Mouse (Mus musculus) heart, adult 9 months (tissue): Measurements from ENCODE around the gene Phyhipl.

ENCODE experiments used
- DNase-seq, 2 experiments: peaks; one replicate each; pipeline ENCODE4 v3.0.0; 2022; ENCODE audit warnings: low spot score in 2 of 2

Phyhipl gene

GRCm38 (mm10) chr10:70533301-70533781, 122.4 kb downstream of the Phyhipl start:
- DNase-seq: peak; percentile 36 to 41

DNA sequence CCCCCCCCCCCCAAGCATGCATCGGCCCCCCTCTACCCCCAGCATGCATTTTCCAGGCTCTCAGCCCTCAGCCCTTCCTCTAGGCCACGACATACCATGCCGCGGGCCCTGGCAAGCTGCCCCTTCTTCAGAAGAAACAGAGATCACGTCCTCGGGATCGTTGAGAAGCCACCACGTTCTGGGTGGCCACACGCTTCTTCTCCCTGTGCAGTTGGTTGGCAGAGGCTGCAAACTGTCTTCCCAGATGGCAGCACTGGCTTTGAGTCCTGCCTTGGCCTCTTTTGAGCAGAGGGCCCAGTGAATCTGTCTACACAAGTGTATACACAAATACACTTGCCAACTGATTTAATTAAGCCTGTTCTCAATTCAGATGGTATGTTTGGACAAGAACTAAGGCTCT, 123.5 kb downstream of the Phyhipl start:
- no peak for DNase-seq

- peak in 1 of 2 experiments; percentile 21 for DNase-seq
These were observed 125.5 kb downstream of the Phyhipl start for GRCm38 (mm10) chr10:70530185-70530823.

DNA sequence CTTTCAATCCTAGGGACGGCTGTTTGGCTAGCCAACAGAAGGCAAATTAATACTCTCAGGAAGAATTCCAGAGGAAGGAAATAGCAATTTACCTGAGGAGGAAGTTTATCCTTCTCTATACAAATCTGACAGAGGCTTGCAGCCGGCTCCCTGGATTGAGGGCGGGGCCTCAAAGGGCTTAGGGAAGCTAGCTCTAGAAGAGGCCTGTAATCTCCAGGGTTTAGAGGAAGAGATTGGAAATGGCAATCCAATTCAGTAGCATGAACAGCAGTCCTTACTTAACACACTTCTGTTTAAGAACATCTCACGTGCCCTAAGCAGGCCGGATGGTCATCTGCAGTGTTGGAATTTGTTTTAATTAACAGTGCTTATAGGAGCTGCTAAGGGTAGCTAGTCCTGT, 134.4 kb downstream of the Phyhipl start:
- DNase-seq: peak in 1 of 2 experiments; percentile 13

DNA sequence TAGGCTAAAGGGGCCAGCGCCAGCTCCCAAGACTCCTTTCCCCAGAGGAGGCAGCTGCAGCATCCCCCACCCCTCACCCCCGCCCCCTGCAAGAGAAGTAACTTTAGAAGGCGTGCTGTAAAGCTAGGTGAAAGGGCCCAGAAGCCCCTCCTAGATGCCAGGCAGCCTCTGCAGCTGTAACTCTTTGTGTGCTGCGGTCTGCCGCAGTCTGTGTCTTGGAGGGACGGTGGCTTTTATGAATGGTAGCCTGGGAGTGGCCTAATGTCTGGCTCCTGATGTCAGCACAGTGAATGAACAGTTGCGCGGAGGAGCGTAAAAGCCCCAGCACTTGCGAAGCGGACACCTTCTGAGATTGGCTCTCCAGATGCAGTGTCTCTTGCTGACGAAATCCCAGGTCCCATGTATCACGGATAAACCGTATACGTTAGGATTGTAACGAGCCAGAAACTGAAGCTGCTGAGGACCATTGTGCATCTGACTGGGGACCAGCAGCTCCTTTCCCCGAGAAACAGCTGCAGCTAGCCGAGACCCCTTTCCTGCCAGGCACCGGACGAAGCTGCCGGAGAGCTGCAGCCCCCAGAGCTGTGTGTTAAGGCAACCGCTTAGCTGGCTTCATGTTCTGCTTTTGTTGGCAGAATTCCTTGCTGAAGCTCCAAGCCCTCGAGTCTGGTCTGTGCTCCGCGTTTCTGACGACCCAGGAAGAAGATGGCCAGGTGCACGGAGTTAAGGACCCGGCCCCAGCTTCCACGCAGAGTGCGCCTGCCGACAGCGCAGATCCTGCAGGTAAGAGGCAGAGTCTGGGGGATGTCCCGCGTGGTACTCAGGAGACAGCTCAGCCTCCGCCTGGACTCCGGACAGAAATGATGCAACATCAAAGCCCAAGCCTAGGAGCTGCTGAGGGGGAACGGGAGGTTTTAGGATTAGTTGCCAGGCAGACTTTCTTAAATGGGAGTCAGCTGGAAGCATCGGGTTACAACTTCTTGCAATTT, 135.3 kb downstream of the Phyhipl start:
- peak; percentile 39 to 61 for DNase-seq

GRCm38 (mm10) chr10:70519640-70520099, 136.1 kb downstream of the Phyhipl start:
- no peak for DNase-seq

DNA sequence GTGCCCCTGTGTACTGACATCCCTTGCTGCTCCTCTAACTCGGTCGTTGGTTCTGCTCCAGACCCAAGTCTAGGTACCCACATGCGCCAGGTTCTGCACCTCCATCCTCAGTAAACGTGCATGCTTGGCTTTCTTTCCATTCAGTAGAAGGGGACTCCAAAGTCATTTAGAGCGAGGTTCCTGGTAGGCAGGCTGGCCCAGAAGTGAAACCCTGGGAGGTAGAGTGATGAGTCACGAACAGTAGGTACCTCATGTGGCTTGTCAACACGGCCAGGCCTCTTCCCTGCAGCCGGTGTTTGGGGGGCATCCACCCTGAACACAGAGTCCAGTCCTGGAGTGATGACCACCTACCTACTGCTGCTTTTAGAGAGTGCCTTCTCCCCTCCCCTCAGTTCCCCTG, 139.1 kb downstream of the Phyhipl start:
- DNase-seq: no peak

DNA sequence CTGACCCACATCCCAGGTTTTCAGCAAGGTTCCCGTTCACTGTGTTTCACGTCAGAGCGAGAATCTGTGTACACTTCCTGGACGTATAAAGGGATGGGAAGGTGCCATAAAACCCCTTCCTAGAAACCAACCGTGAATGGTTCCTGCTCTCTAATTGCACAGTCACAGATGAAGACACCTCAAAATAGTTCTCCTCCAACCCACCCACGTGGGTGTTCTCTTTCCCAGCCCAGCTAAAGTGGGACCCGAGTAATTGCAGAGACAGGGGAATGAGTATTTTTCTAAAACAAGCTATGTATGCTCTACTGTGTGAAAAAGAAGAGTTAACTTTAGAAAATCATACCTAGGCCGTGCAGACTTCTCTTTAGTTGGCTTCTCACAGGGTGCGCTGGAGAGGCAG, 140.9 kb downstream of the Phyhipl start:
- no peak for DNase-seq

DNA sequence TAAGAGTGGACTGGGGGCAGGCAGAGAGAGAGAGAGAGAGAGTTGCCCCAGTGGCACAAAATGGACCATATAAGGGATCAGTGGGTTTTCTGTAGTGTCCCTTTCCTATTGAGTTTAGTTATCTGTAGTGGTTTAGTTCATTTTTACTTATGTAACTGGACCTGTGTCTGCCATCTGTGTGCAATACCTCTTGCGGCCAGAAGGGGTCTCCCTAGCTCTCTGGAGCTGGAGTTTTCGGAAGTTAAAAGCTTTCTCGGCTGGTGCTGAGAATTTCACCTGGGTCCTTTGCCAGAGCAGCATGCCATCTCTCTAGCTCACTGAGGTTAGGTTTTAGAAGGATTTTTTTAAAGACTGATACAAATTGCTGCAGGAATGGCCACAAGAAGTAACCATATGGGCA, 147.9 kb downstream of the Phyhipl start:
- no peak for DNase-seq
